Mouse (Mus musculus) kidney, embryonic 14.5 days (tissue): ENCODE data around the gene Txndc12. TPM values are rescaled to one million over a fixed set of nuclear protein-coding genes. Genes with fewer than 3 reads are reported as not detected.

Source experiments
- ATAC-seq: fragments of 200-750 bp; cut with Nextera tagmentation; 2 replicates; pipeline ENCODE4 v1.8.0; 2017; ENCODE audit warnings: moderate number of reproducible peaks, mild to moderate bottlenecking, moderate TSS enrichment, moderate library complexity; ENCODE audit not compliant: low FRiP score, low TSS enrichment
- H3K27ac ChIP-seq: fragments of 300-500 bp; sonication (generic); 2 replicates; pipeline ENCODE4 v1.5.1; 2014; ENCODE audit warnings: low read depth, mild to moderate bottlenecking, low read length, moderate library complexity, mixed read lengths
- H3K27me3 ChIP-seq: fragments of 300-500 bp; sonication (generic); 2 replicates; pipeline ENCODE4 v1.6.1; 2014; ENCODE audit warnings: mild to moderate bottlenecking, low read length; ENCODE audit not compliant: control insufficient read depth, insufficient read depth
- H3K36me3 ChIP-seq: fragments of 300-500 bp; sonication (generic); 2 replicates; pipeline ENCODE4 v1.6.1; 2014; ENCODE audit warnings: low read length, mixed read lengths; ENCODE audit not compliant: control insufficient read depth, insufficient read depth
- H3K4me1 ChIP-seq: fragments of 300-500 bp; sonication (generic); 2 replicates; pipeline ENCODE4 v1.6.1; 2014; ENCODE audit warnings: low read length, mixed read lengths; ENCODE audit not compliant: control insufficient read depth, insufficient read depth
- H3K4me2 ChIP-seq: fragments of 300-500 bp; sonication (generic); replicated peaks from 2 replicates; pipeline ENCODE4 v1.6.1; 2014; ENCODE audit warnings: low read depth, mild to moderate bottlenecking, low read length
- H3K4me3 ChIP-seq: fragments of 300-500 bp; sonication (generic); 2 replicates; pipeline ENCODE4 v1.5.1; 2014; ENCODE audit warnings: mild to moderate bottlenecking, low read length
- H3K9ac ChIP-seq: fragments of 300-500 bp; sonication (generic); 2 replicates; pipeline ENCODE4 v1.6.1; 2014; ENCODE audit warnings: low read depth, mild to moderate bottlenecking, low read length, moderate library complexity
- H3K9me3 ChIP-seq: fragments of 300-500 bp; sonication (generic); 2 replicates; pipeline ENCODE4 v1.6.1; 2016; ENCODE audit warnings: low read length; ENCODE audit not compliant: control insufficient read depth
- WGBS: fragments of 180-500 bp; shearing (Covaris S2); extraction: QIAGEN DNeasy Blood & Tissue Kit; methylation state at CpG from one replicate; pipeline ENCODE4 v1.1.7; 2014; 5-methylcytosine and 5-hydroxymethylcytosine counted together
- polyA plus RNA-seq: library from polyadenylated mRNA; unstranded; fragments of >200 nt; fragmentation: Nextera tagmentation; extraction: Ambion mirVana; gene quantifications from 2 replicates; pipeline ENCODE4 v1.2.1, GENCODE M21; 2014

The Txndc12 gene
- 112 and 117 TPM in 2 replicates for polyA plus RNA-seq

DNA sequence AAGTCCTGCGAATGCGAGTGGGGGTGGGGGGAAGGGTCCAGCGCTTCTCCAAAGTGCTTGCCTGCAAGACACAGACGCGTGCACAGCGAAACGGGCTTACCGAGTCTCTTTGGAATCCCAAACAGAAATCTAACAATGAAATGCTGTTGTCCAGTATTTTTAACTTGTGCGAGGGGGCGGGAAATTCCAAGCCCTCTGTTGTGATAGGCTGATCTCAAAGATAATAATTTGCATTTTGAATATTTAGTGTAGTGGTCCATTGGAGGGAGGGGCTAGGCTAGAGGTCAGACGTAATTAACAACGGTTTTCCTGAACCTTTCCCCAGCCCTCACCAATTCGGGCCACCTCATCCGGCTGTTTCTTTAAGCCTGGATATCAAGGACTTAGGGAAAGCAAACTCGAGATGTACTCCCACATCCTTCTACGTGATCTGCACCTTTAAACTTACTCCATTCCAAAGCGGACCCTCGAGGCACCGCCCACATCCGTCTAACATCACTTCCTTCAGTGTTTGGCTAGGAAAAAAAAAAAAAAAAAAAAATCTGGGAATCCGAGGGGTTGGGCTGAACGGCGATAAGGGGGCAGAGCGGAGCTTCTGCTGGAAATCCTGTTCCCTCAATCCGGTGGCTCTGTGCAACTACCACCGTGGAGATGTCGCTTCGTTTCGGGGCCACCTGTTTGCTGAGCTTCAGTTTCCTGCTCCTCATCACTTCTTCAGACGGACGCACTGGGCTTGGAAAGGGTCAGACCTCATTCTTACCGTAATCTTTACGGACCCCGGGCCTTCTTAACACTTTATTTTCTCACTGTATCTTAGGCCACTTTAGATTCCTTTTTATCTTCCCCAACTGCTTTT lies at the start of gene Txndc12:
TSS of gene Txndc12 (plus strand) at position 487 of the 856 bp plus-strand sequence.
- Histone ChIP-seq H3K4me3 (peak within 1 kb of the TSS; percentile 98), H3K36me3 (peaks cover 8% of the 10 kb centered on the region), H3K9me3 (no peaks in the 10 kb centered on the region), H3K4me1 (peaks cover 15% of the 10 kb centered on the region; the same call in 1 of the 2 replicates), H3K27ac (peak within 1 kb of the TSS; percentile 100), H3K27me3 (no peaks in the 10 kb centered on the region), H3K4me2 (peak within 1 kb of the TSS; percentile 81), H3K9ac (peak within 1 kb of the TSS; percentile 98)
- under 1% methylated on average over 34 of the region's 34 CpGs for WGBS
- peak; percentile 84 for ATAC-seq

DNA sequence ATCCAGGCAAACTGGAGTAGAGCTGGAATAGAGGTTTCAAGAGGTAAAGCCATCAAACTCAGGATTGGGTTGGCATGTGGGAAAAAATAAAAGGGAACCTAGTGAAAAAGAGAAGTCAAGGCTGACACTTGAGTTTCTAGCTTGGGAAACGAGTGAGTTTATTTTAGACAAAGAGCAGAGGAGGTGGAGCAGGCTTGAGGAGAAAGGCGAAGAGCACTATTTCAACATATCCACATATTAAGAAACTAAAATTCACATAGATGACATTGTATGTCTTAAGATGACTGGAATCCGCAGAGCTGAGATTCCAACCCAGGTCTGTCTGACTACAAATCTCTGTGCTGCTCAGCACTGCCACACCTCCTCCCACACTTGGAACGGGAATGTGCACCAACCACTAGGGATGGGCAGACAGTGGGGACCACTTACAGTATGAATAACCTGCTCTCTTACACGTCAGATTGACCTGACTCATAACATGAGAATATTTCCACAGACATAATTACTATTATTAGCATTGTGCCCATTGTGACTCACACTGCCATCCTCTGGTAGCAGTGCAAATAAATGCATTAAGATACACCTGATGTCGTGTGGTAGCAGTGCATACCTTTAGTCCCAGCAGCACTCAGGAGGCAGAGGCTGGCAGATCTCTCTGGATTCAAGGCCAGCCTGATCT lies 45.0 kb upstream of the Txndc12 start:
- no peaks in the 10 kb centered on the region for H3K27me3 ChIP-seq
- 85% methylated on average over 6 of the region's 6 CpGs for WGBS
- H3K9ac ChIP-seq, result no peak overlapping the region
- no peaks in the 10 kb centered on the region for H3K9me3 ChIP-seq
- no peak for ATAC-seq
- no peaks in the 10 kb centered on the region for H3K36me3 ChIP-seq
- no peak overlapping the region for H3K4me2 ChIP-seq
- H3K27ac ChIP-seq, result no peak overlapping the region
- H3K4me1 ChIP-seq, result no peaks in the 10 kb centered on the region
- H3K4me3 ChIP-seq, result no peak overlapping the region

DNA sequence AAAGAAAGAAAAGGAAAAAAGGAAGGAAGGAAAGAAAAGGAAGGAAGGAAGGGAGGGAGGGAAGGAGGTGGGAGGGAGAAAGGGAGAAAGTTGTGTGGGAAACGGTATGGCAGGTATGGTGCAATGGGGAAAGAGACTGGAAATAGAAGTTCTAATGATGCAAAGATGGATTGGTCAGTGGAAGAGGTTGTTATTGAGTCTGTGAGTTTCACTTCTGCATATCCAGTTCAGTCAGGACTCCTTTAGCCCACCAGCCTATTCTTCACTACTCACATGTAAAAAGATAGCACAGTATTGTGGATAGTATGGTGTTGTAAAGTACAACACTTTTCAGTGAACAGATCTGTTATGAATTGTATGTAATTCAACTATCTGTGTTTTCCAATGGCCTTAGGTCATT lies 43.9 kb upstream of the Txndc12 start:
- Histone ChIP-seq H3K36me3 (no peaks in the 10 kb centered on the region), H3K27me3 (no peaks in the 10 kb centered on the region), H3K9ac (no peak overlapping the region), H3K4me3 (no peak overlapping the region), H3K27ac (no peak overlapping the region), H3K4me2 (no peak overlapping the region), H3K4me1 (no peaks in the 10 kb centered on the region), H3K9me3 (no peaks in the 10 kb centered on the region)
- 87% methylated on average over 1 of the region's 1 CpGs for WGBS
- no peak for ATAC-seq

DNA sequence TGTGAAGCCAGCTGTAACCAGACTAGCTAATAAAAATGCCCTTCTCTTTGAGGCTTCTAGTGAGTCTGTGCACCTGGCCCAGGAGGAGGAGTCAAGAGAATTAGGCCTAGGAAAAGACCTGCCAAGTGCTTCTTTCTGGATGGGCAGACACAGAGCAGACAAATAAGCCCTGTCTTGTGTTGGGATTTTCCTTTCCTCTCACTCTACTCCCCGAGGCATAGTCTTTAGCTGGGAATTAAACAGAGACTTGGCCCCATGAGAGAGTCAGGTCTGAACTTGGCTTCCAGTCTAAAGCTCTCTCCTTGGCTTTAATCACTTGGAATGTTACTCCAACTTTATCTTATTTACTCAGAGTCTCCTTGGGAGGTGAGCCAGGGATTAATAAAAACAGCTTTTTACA lies 40.5 kb upstream of the Txndc12 start:
- H3K36me3 ChIP-seq, result no peaks in the 10 kb centered on the region
- H3K9ac ChIP-seq, result no peak overlapping the region
- no peaks in the 10 kb centered on the region for H3K4me1 ChIP-seq
- ATAC-seq, result no peak
- H3K27me3 ChIP-seq, result no peaks in the 10 kb centered on the region
- H3K9me3 ChIP-seq, result no peaks in the 10 kb centered on the region
- H3K27ac ChIP-seq, result no peak overlapping the region
- no peak overlapping the region for H3K4me2 ChIP-seq
- H3K4me3 ChIP-seq, result no peak overlapping the region
- WGBS, result 76% methylated on average over 1 of the region's 1 CpGs

DNA sequence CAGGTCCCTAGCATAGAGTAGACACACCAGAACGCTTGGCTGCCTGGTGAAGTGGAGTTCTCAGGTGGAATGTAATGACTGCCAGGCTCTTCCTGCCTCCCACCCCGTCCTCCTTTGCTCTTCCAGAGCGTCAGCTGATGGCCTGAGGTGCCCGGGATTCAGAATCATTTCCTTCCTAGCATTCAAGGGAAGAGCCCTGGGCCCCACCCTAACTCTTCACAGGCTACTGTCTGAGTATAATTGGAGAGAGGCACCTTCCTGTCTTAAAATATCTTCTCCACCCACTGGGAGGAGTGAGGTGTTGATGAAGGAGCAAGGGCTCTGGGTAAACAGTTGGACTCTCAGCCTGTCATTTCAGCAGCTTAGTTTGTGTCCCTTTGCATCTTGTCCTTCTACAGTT lies 37.7 kb upstream of the Txndc12 start:
- ATAC-seq, result no peak
- no peaks in the 10 kb centered on the region for H3K36me3 ChIP-seq
- no peak overlapping the region for H3K4me3 ChIP-seq
- no peaks in the 10 kb centered on the region for H3K4me1 ChIP-seq
- H3K9ac ChIP-seq, result no peak overlapping the region
- H3K27ac ChIP-seq, result no peak overlapping the region
- 18% methylated on average over 4 of the region's 4 CpGs for WGBS
- H3K4me2 ChIP-seq, result no peak overlapping the region
- H3K27me3 ChIP-seq, result no peaks in the 10 kb centered on the region
- H3K9me3 ChIP-seq, result no peaks in the 10 kb centered on the region

DNA sequence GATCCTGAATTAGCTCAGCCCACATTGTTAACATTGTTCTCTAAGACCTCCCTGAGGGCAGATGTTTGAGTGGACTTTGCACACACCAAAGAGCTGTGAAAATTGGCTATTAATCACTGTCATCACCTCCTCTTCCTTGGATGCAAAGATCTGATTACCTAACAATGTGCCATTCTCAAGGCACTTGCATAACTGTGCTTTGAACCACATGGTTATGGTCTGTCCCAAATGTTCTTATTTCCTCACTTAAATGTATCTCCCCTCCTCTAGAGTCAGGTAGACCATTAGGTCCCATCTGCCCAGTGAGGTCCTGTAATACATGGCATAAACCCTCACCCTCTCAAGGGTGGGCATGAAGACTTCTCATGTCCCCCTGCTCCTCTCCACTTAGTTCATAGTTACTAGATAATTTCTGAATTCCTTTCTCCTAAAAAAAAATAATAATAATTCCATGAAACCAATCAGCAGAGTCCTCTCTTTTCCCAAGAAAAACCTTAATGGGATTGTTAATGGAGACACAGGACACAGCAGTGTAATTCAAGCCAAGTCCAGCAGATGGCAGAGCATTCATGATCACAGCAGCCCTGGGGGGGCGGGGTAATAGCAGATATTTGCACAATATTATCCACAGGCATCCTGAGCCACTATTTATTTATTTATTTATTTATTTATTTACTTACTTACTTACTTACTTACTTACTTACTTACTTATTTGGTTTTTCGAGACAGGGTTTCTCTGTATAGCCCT lies 36.1 kb upstream of the Txndc12 start:
- Histone ChIP-seq H3K9me3 (no peaks in the 10 kb centered on the region), H3K27me3 (no peaks in the 10 kb centered on the region)
- peak; percentile 43; the same call in 1 of the 2 replicates for ATAC-seq

DNA sequence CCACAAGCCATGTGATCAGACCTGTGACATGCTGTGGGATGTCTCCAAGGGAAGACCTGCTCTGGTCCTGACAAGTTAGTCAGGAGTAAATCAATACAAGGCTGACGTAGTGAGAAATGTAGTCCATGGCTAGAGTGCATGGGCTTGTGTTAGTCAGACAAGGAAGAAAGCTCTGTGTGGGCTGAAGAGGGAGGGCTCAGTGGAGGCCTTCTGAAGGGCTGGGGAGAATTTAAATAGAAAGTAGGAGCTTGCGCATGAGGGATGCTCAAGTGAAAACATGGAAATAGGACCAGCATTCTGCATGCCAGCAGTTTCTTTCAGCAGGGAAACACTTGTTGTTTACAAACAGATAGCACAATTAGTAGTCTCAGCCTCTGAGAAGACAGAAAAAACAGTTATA lies 30.9 kb upstream of the Txndc12 start:
- H3K9ac ChIP-seq, result no peak overlapping the region
- H3K4me3 ChIP-seq, result no peak overlapping the region
- no peak for ATAC-seq
- no peaks in the 10 kb centered on the region for H3K9me3 ChIP-seq
- no peaks in the 10 kb centered on the region for H3K36me3 ChIP-seq
- H3K27ac ChIP-seq, result no peak overlapping the region
- WGBS, result 91% methylated on average over 2 of the region's 2 CpGs
- no peaks in the 10 kb centered on the region for H3K4me1 ChIP-seq
- H3K27me3 ChIP-seq, result no peaks in the 10 kb centered on the region
- H3K4me2 ChIP-seq, result no peak overlapping the region

More for the DNA sequence above, 36.1 kb upstream of the Txndc12 start:
- H3K4me1 ChIP-seq, result no peaks in the 10 kb centered on the region
- H3K9ac ChIP-seq, result no peak overlapping the region
- no peak overlapping the region for H3K4me3 ChIP-seq
- H3K4me2 ChIP-seq, result no peak overlapping the region
- H3K36me3 ChIP-seq, result no peaks in the 10 kb centered on the region
- WGBS, result 47% methylated on average over 2 of the region's 2 CpGs
- no peak overlapping the region for H3K27ac ChIP-seq

DNA sequence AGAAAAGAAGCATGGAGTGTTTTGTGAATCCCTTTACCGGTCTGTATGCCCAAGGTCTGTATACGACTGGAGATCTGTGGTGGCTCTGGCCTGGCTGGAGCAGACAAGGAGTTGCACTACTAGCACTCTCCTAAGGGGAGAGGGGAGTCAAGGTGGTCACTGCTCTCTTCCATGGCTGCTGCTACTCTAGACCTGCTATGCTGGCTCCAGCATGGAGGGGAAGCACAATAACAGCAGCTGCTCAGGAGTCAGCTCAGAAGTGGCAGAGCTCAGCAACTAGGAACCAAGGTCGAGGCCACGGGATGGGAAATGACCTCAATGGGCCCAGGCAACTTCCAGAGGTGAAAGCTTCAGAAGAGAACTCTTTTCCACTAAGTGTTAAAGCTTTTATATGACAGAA lies 23.3 kb upstream of the Txndc12 start:
- Histone ChIP-seq H3K4me3 (no peak overlapping the region), H3K27me3 (no peaks in the 10 kb centered on the region), H3K27ac (no peak overlapping the region), H3K9me3 (no peaks in the 10 kb centered on the region), H3K9ac (no peak overlapping the region), H3K4me1 (no peaks in the 10 kb centered on the region), H3K36me3 (peaks cover 6% of the 10 kb centered on the region; the same call in 1 of the 2 replicates), H3K4me2 (no peak overlapping the region)
- 64% methylated on average over 4 of the region's 4 CpGs for WGBS
- ATAC-seq, result no peak
